Mouse (Mus musculus): ENCODE measurements at regions not wholly inside any gene's neighbourhood (a gene's known extent, or its start where the extent isn't known, plus 50 kb on each side); places are given as distances from the start of the nearest gene placed in this dataset.

DNA sequence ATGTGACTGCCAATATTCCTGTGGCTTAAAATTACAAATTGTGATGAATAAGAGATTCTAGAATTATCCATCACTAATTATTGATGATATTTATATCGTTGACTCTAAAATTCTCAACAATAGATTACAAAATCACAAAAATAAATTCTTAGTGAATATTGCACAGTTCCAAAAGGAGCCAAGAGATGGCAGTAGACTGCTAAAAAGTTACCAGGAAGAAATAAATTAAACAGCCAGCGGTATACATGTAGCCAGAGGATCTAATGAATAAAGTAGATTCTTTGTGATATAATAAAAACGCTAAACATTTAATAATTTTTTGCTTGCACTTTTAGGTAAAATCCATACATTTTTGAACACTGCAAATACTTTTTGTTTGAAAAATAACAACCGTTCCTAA lies 294.7 kb downstream of the Lipi start:
- DNase-seq, result no peak
- no peak overlapping the region for H3K9ac ChIP-seq (ENCODE audit: low read depth, low read length)
- H3K4me1 ChIP-seq (ENCODE audit: control insufficient read depth, insufficient read depth, low read length), result no peaks in the 10 kb centered on the region
- H3K27me3 ChIP-seq (ENCODE audit: control insufficient read depth, insufficient read depth, low read length), result no peaks in the 10 kb centered on the region
- 40% methylated on average over 4 of the region's 4 CpGs for WGBS
- no peaks in the 10 kb centered on the region for H3K36me3 ChIP-seq (ENCODE audit: control insufficient read depth, insufficient read depth, low read length)
- no peaks in the 10 kb centered on the region for H3K79me2 ChIP-seq (replicated peaks; ENCODE audit: control insufficient read depth, insufficient read depth, low read length)
- intact Hi-C loops (cut with DNase I), result no loop called here
- TF ChIP-seq CTCF (IDR thresholded peaks at IDR 0.05) (peak; percentile 50), POLR2A (IDR thresholded peaks at IDR 0.05; ENCODE audit: insufficient read depth, low read depth, low read length) (no peak)
- no peak overlapping the region for H3K27ac ChIP-seq
- no peak overlapping the region for H3K4me3 ChIP-seq

DNA sequence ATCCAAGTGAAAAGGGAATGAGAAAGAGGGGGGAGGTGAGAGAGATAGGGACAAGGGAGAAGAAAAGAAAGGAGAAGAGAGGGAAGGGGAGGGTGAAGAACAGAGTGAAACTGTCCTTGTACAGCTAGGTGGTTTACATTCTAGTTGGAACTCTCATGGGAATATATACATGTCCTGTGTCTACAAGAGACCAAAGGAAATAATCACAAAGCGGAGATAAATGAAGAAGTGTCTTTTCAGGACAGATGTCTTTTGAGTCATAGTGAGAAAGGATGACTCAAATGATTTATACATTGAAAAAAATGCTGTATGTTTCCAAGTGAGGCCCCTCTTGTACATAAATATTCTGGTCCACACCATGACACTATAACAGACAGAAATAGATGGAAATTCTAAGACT lies 298.7 kb downstream of the Lipi start:
- no peaks in the 10 kb centered on the region for H3K27me3 ChIP-seq (ENCODE audit: control insufficient read depth, insufficient read depth, low read length)
- no peaks in the 10 kb centered on the region for H3K36me3 ChIP-seq (ENCODE audit: control insufficient read depth, insufficient read depth, low read length)
- TF ChIP-seq CTCF (IDR thresholded peaks at IDR 0.05) (no peak), POLR2A (IDR thresholded peaks at IDR 0.05; ENCODE audit: insufficient read depth, low read depth, low read length) (no peak), EP300 (IDR thresholded peaks at IDR 0.05; ENCODE audit: insufficient read depth, low read depth, low read length) (no peak)
- 73% methylated on average over 1 of the region's 1 CpGs for WGBS
- H3K4me1 ChIP-seq (ENCODE audit: control insufficient read depth, insufficient read depth, low read length), result no peaks in the 10 kb centered on the region
- no peak overlapping the region for H3K9ac ChIP-seq (ENCODE audit: low read depth, low read length)
- no peak for DNase-seq
- H3K79me2 ChIP-seq (replicated peaks; ENCODE audit: control insufficient read depth, insufficient read depth, low read length), result no peaks in the 10 kb centered on the region
- intact Hi-C loops (cut with DNase I), result no loop called here
- H3K27ac ChIP-seq, result no peak overlapping the region
- H3K4me3 ChIP-seq, result no peak overlapping the region

DNA sequence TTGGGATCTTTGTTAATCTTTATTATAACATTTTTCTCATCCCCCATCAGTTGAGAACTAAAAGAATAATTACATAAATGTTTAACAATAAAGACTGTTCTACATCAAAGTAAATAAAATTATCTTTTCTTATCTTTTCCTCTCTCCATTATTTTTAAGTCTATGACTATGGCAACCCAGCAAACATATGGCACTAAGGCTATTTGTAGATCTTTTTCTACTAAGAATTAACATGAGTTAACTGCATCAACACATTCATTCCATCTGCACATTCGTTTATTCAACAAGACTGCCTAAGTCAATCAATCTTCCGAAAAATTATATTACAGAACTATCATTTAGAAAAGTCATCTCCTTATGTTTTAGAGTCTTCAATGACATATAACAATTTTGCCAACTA lies 300.1 kb downstream of the Lipi start:
- no peaks in the 10 kb centered on the region for H3K27me3 ChIP-seq (ENCODE audit: control insufficient read depth, insufficient read depth, low read length)
- H3K36me3 ChIP-seq (ENCODE audit: control insufficient read depth, insufficient read depth, low read length), result no peaks in the 10 kb centered on the region
- H3K4me3 ChIP-seq, result no peak overlapping the region
- 72% methylated on average over 2 of the region's 2 CpGs for WGBS
- intact Hi-C loops (cut with DNase I), result no loop called here
- no peak overlapping the region for H3K27ac ChIP-seq
- no peak for DNase-seq
- no peaks in the 10 kb centered on the region for H3K79me2 ChIP-seq (replicated peaks; ENCODE audit: control insufficient read depth, insufficient read depth, low read length)
- TF ChIP-seq CTCF (IDR thresholded peaks at IDR 0.05) (no peak), EP300 (IDR thresholded peaks at IDR 0.05; ENCODE audit: insufficient read depth, low read depth, low read length) (no peak), POLR2A (IDR thresholded peaks at IDR 0.05; ENCODE audit: insufficient read depth, low read depth, low read length) (no peak)
- H3K9ac ChIP-seq (ENCODE audit: low read depth, low read length), result no peak overlapping the region
- no peaks in the 10 kb centered on the region for H3K4me1 ChIP-seq (ENCODE audit: control insufficient read depth, insufficient read depth, low read length)

DNA sequence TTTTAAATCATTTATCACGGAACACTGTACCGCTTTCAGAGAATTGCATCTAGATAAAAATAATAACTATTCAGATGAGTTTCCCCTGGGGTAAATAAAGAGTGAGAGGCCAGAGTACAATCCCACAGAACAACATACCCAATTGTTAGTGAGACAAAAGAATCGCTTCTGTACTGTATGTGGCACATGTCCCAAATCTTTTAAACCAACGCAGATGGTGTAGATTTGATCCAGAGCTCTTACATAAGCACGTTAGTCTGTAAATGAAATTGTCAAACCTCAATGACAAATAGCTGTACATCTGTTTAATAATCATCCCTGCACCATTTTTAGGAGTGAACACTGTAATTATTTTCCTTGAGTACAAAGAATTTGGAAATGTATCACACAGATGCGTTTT lies 322.0 kb downstream of the Lipi start:
- Histone ChIP-seq H3K27me3 (ENCODE audit: control insufficient read depth, insufficient read depth, low read length) (no peaks in the 10 kb centered on the region), H3K79me2 (replicated peaks; ENCODE audit: control insufficient read depth, insufficient read depth, low read length) (no peaks in the 10 kb centered on the region), H3K4me1 (ENCODE audit: control insufficient read depth, insufficient read depth, low read length) (no peaks in the 10 kb centered on the region), H3K27ac (no peak overlapping the region), H3K36me3 (ENCODE audit: control insufficient read depth, insufficient read depth, low read length) (no peaks in the 10 kb centered on the region), H3K9ac (ENCODE audit: low read depth, low read length) (no peak overlapping the region), H3K4me3 (no peak overlapping the region)
- WGBS, result 77% methylated on average over 6 of the region's 6 CpGs
- intact Hi-C loops (cut with DNase I), result no loop called here
- no peak for DNase-seq
- TF ChIP-seq EP300 (IDR thresholded peaks at IDR 0.05; ENCODE audit: insufficient read depth, low read depth, low read length) (no peak), POLR2A (IDR thresholded peaks at IDR 0.05; ENCODE audit: insufficient read depth, low read depth, low read length) (no peak), CTCF (IDR thresholded peaks at IDR 0.05) (no peak)

DNA sequence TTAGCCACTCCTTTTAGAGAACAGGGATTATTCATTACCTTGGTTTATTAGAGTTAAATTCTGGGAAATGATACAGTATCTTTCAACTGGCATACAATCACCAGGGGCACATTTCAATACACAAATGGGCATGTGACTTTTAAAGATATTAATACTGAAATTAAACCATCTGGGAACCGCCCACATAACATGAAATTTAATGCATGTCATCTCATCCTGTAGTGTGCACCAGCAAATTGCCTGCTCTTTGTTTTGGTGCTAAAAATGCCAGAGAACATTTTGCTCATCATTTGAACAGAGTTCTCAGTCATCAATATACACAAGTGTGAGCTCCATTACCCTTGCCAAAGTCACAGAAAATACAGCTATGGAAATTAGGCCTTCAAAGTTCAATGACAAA lies 330.9 kb downstream of the Lipi start:
- H3K4me3 ChIP-seq, result no peak overlapping the region
- H3K27me3 ChIP-seq (ENCODE audit: control insufficient read depth, insufficient read depth, low read length), result no peaks in the 10 kb centered on the region
- H3K4me1 ChIP-seq (ENCODE audit: control insufficient read depth, insufficient read depth, low read length), result no peaks in the 10 kb centered on the region
- DNase-seq, result no peak
- TF ChIP-seq CTCF (IDR thresholded peaks at IDR 0.05) (no peak), EP300 (IDR thresholded peaks at IDR 0.05; ENCODE audit: insufficient read depth, low read depth, low read length) (no peak), POLR2A (IDR thresholded peaks at IDR 0.05; ENCODE audit: insufficient read depth, low read depth, low read length) (no peak)
- H3K27ac ChIP-seq, result no peak overlapping the region
- H3K79me2 ChIP-seq (replicated peaks; ENCODE audit: control insufficient read depth, insufficient read depth, low read length), result no peaks in the 10 kb centered on the region
- intact Hi-C loops (cut with DNase I), result no loop called here
- H3K36me3 ChIP-seq (ENCODE audit: control insufficient read depth, insufficient read depth, low read length), result no peaks in the 10 kb centered on the region
- 63% methylated on average over 1 of the region's 1 CpGs for WGBS
- no peak overlapping the region for H3K9ac ChIP-seq (ENCODE audit: low read depth, low read length)

DNA sequence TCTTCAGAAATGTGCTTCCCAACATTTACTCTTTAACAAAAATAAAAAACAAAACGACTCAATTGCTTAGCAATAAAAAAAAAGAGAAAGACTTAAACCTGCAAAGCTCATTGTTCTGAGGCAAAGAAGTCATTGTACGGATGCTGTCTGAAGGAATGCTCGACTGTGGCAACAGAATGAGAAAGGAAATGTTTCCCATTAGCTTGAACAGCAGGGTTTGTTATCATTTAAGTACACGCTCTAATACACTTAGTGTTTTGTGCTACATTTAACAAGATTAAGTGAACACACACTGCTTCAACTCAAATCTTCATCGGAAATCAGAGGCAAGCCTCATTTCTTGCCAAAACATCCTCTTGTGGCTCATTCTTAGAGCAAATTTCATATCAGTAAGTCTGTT lies 336.7 kb downstream of the Lipi start:
- Histone ChIP-seq H3K9ac (ENCODE audit: low read depth, low read length) (no peak overlapping the region), H3K27me3 (ENCODE audit: control insufficient read depth, insufficient read depth, low read length) (no peaks in the 10 kb centered on the region), H3K36me3 (ENCODE audit: control insufficient read depth, insufficient read depth, low read length) (no peaks in the 10 kb centered on the region), H3K27ac (no peak overlapping the region), H3K4me1 (ENCODE audit: control insufficient read depth, insufficient read depth, low read length) (no peaks in the 10 kb centered on the region), H3K4me3 (no peak overlapping the region), H3K79me2 (replicated peaks; ENCODE audit: control insufficient read depth, insufficient read depth, low read length) (no peaks in the 10 kb centered on the region)
- no peak for DNase-seq
- 38% methylated on average over 5 of the region's 5 CpGs for WGBS
- intact Hi-C loops (cut with DNase I), result no loop called here
- TF ChIP-seq EP300 (IDR thresholded peaks at IDR 0.05; ENCODE audit: insufficient read depth, low read depth, low read length) (no peak), POLR2A (IDR thresholded peaks at IDR 0.05; ENCODE audit: insufficient read depth, low read depth, low read length) (no peak), CTCF (IDR thresholded peaks at IDR 0.05) (no peak)

Data from heart, adult 2 months (tissue).